Mouse (Mus musculus): ENCODE measurements around the gene Cdk9.

DNA sequence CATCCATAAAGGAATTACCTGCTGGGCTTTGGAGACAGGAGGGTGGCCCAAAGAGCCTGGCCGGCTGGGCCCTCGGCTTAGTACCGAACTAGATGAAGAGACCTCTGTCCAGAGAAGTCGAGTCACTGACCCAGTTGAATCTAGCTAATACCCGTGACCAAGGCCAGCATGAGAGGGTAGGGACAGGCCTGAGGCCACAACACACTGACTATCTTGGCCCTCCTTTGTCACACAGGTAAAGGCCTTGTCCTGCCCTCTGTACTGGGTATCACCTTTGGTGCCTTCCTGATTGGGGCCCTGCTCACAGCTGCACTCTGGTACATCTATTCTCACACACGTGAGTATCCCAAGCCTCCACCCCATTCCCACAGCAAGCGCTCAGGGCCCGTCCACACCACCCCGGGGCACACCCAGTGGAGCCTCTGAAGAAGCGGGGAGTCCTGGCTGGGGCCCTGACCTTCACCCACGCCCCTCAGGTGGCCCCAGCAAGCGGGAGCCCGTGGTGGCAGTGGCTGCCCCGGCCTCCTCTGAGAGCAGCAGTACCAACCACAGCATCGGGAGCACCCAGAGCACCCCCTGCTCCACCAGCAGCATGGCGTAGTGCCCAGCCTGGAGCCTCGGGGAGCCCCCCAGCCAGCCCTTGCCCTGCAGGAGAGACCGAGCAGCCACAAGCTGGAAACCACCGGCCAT is 31.8 kb downstream of the Cdk9 start:
- no peak for TF ChIP-seq CTCF (IDR thresholded peaks at IDR 0.05; ENCODE audit: low read depth, low read length)
- no peak for TF ChIP-seq POLR2A (IDR thresholded peaks at IDR 0.05; ENCODE audit: insufficient read depth, low read length)
- TF ChIP-seq EP300 (IDR thresholded peaks at IDR 0.05; ENCODE audit: insufficient read depth, low read depth, low read length) = no peak

Measured in ES-Bruce4 (cell line).